Mouse (Mus musculus) spleen, postnatal 4 days (tissue): Measurements from ENCODE around the gene Itpr2.
"Not testable (repeated sequence)": the region's sequence is repeated elsewhere in the genome, so short reads cannot be mapped to it uniquely, and the experiment has no call there.

ENCODE experiments used
- DNase-seq, 2 experiments: peaks; one replicate each; pipeline ENCODE4 v3.0.0; 2022; ENCODE audit warnings: low spot score in 2 of 2

The Itpr2 gene

GRCm38 (mm10) chr6:146469936-146470335 is 32.1 kb downstream of the Itpr2 start:
- no peak for DNase-seq

GRCm38 (mm10) chr6:146468361-146468760 is 33.7 kb downstream of the Itpr2 start:
- no peak for DNase-seq

GRCm38 (mm10) chr6:146464645-146465042 is 37.4 kb downstream of the Itpr2 start:
- DNase-seq: not testable (repeated sequence)

DNA sequence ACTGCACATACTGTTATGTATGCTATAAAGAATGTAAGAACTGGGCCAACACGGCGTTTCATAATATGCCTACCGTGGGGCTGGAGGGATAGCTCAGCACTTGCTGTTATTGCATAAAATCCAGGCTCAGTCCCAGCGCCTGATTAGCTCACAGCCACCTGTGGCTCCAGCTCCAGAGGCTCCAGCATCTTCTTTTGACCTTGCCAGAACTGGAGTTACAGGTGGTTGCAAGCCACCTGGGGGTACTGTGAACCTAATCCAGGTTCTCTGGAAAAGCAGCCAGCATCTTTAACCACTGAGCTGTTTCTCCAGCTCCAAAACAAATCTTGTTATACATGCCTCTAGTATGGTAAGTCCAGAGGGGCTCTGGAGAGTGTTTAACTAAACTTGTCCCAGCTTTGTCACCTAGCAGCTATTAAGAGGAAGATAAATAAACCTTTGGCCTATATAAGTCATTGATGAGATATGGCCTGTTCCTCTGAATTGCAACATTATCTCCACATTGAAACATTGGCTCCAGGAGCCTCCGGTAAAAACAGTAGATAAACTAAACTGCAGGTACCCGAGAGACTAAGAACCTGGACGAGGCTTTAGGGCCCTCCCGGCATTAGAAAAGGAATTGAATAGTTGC is 37.9 kb downstream of the Itpr2 start:
- DNase-seq: no peak

DNA sequence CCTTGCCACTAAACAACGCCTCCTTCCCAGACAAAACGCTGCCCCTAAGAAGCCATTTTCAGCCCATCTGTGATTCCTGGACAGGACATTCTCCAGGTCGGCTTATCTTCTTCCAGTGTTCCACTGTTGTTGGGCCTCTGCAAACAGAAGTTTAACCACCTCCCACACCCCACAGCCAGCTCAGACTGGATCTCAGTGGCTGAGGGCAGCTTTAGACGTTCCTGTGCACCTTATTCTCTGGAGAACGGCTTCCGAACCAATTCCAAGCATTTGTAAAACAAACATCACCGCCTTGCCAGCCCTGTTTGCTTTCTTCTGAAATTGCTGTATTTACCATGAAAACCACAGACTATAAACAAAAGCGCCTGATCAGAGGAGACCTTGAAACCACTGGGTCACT is 41.1 kb downstream of the Itpr2 start:
- DNase-seq: no peak

DNA sequence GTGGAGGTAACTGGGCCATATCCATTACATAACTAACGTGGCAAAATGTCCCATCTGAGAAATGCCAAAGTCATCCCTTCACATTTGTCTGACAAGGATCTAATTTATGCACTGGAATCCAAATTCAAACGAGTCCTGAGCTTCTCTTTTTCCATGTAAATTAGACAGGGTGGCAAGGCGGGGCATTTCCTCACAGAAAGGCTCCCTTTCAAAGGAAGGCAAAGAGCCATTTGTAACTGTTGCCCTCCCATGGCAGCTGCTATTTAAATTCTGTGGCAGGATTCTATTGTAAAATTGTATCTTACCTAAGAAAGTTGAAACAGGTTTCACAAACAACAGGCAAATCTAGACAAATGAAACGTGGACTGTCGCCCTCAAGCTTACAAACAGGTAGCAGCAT is 43.6 kb downstream of the Itpr2 start:
- no peak for DNase-seq

DNA sequence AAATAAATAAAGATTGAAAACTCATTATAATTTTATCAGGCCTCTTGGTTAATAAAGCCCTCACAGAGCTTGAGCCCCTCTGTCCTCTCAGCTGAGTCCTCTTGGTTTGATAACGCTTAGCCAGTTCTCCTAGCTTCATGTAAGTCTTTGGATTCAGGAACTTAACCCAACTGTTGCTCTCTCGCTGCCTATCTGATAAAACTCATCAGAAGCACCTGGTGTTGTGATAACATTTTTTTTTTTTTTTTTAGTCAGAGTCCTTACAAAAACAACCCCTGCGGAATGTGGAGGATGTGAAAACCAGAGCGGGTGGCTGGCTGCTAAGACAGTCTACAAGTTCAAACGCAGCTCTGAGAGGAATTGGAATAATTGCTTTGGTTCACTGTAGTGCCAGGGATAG is 45.3 kb downstream of the Itpr2 start:
- DNase-seq: no peak

- peak in 1 of 2 experiments; percentile 41 for DNase-seq
Measured at GRCm38 (mm10) chr6:146454520-146455511, 47.2 kb downstream of the Itpr2 start.

DNA sequence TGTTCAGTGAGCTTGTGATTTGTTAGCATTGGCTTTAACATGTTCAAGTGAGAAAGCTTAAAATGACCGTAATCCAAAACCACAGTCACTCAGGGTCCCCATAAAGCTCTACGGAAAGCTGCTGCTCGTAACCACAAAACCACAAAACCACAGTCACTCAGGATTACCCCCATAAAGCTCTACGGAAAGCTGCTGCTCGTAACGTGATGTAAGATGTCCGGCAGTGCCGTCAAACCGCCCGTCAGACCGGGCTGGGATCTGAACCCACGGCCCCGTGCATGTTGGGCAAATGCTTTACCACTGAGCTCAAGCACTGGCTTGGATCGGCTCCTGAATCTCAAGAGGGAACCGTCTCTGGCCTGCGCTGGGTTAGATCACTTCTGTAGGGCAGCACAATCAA is 49.5 kb downstream of the Itpr2 start:
- no peak for DNase-seq

DNA sequence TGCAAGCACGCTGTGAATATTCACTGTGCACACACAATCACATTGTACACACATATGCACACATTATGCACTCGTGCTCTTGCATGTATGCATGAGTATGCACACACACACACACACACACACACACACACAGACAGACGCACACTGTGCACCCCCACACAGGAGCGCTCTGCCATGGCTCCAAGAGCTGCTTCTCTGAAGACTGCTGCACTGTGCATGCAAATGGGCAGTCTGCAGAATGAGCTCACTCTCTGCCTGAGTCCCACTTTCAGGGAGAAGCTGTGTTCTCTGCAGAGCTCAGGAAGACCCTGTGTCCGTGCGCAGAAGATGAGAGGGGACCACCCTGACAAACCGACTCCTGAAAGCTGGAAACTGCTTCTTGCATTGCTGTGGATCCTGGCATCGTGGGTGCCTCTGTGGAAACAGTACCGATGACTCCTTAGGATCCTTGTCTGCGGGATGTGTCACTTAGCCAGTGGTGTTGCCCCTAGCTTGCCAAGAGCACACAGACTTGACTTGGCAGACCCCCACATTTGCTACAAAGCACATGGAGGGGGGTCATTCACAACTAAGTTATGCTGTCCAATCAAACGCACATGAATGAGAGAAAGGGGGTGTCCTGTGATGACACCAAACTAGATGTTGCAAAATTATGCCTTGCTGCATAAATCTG is 55.9 kb downstream of the Itpr2 start:
- no peak for DNase-seq

DNA sequence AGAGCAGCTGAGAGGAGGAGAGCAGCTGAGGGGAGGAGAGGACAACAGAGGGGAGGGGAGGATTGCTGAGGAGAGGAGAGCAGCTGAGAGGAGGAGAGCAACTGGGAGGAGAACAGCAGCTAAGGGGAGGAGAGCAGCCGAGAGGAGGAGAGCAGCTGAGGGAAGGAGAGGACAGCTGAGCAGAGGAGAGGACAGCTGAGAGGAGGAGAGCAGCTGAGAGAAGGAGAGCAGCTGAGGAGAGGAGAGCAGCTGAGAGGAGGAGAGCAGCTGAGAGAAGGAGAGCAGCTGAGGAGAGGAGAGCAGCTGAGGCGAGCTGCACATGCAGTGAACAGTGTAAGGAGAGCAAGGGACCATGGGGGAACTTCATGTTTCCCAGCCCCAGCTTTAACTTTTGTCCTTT is 62.2 kb downstream of the Itpr2 start:
- DNase-seq: no peak

GRCm38 (mm10) chr6:146439071-146439818 is 62.8 kb downstream of the Itpr2 start:
- DNase-seq: no peak

GRCm38 (mm10) chr6:146438057-146438456 is 64.0 kb downstream of the Itpr2 start:
- DNase-seq: no peak

DNA sequence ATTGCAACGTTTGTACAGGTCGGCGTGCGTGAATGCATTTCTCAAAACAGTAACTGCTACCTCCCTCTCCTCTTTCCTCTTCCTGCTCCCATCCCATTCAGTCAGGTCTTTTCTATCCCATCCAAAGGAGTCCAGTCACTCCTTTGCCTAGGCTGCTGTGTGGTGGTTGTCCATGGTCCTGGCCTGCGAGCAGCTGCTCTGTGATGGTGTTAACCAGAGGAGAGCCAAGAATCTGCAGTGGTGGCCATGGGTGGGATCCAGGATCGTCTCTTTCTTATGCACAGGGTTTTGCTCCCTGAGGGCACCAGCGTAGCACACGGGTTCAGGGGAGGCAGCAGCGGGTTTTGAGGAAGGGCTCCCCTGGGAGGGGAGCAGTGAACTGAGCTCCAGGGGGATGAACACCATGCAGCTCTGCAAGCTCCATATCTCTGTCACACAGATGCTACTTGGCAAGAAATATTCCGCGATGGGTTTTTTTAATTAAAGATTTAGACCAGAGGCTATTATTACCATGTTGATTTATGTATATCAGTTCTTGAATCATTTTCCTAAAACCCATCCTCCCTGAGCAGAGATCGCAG is 65.0 kb downstream of the Itpr2 start:
- no peak for DNase-seq

DNA sequence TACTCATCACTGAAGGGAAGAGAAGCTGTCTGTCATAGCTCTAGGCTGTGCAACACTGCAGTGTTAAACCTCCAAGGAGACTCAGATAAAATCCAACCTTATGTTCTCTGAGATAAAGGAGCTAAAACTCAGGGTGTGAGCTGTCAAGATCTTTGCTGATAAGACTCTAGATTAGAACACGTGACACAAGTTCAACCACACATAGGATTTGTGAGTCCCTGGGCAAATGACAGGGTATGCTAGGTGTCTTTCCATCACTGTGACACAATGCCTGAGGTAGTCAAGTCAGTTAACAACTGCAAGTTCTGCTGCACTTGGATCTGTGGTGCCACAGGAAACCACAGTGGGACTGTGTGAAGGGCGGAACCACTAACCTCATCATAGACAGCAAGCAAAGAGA is 67.8 kb downstream of the Itpr2 start:
- no peak for DNase-seq

- no peak for DNase-seq
Measured at GRCm38 (mm10) chr6:146432218-146432865, 69.7 kb downstream of the Itpr2 start.

GRCm38 (mm10) chr6:146431777-146432176 is 70.2 kb downstream of the Itpr2 start:
- DNase-seq: no peak

GRCm38 (mm10) chr6:146429694-146430380 is 72.2 kb downstream of the Itpr2 start:
- DNase-seq: peak; percentile 62 to 88

DNA sequence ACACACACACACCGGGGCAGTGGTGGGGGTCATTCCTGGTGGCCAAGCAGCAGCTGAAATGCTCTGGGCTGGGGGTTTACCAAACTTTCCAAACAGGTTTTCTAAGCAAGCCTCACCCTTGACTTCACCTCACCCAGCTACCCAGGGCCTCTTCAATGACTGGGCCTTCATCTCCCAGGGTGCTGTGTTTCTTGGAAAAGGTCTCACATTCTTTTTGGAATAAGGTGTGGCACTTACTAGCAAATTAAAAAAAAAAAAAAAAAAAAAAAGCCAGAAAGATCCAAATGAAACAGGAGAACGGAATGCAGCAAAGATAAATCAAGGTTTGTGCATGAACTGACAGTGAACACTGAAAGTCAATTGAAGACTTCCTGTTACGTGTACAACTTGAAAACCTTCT is 77.2 kb downstream of the Itpr2 start:
- no peak for DNase-seq

- DNase-seq: no peak
Measured at GRCm38 (mm10) chr6:146424326-146424725, 77.7 kb downstream of the Itpr2 start.
